Mouse (Mus musculus): ENCODE data around the gene Vax2. TPM values are rescaled to one million over a fixed set of nuclear protein-coding genes. Genes with fewer than 3 reads are reported as not detected.

Gene Vax2
- polyA plus RNA-seq, 1 experiment from 2014 or later = not detected

DNA sequence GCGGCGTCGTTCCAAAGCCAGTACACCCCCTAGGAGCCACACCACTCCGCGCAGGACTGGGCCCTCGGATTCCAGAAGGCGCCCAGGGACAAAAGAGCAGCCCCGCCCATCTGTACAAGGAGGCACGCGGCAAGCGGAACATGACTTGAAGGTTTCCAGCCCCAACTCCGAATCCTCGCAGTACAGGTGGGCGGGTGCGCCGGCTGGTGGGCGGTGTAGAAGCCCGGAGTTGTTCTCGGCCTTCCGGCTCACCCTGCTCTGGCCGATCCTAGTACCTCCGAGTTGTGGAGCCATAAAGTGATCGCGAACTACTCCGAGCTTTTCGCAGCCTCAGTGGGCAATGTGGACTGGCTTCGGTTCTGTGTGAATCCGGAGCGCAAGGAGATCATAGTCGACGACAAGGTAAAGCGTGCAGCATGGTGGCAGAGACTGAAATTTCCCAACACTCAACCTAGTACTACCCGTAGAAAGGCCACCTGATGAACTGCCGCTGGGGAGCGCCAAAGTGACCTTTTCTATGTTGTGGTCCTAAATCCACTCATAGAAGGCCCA is 51.9 kb downstream of the Vax2 start:
- Histone ChIP-seq H3K9me3 (ENCODE audit: low read length) (no peaks in the 10 kb centered on the region), H3K27me3 (ENCODE audit: insufficient read depth, low read length) (peaks cover 39% of the 10 kb centered on the region), H3K4me2 (ENCODE audit: low read depth, low read length) (peak overlapping the region; percentile 64), H3K4me1 (ENCODE audit: insufficient read depth) (peaks cover 8% of the 10 kb centered on the region), H3K4me3 (ENCODE audit: low read depth, low read length) (peak overlapping the region; percentile 20; the same call in 1 of the 2 replicates), H3K9ac (replicated peaks) (no peak overlapping the region; the same call in 1 of the 2 replicates), H3K36me3 (replicated peaks; ENCODE audit: insufficient read depth, low read length) (no peaks in the 10 kb centered on the region), H3K27ac (ENCODE audit: low read depth) (no peak overlapping the region)
- WGBS (ENCODE audit: insufficient replicate concordance) = 5% methylated on average over 35 of the region's 35 CpGs
- ATAC-seq (peak; percentile 76), DNase-seq (peak; percentile 30)
- no peak for TF ChIP-seq EP300 (IDR thresholded peaks at IDR 0.05; ENCODE audit: low read depth)
- peak; percentile 45 for TF ChIP-seq CTCF (IDR thresholded peaks at IDR 0.05; ENCODE audit: low read depth)

DNA sequence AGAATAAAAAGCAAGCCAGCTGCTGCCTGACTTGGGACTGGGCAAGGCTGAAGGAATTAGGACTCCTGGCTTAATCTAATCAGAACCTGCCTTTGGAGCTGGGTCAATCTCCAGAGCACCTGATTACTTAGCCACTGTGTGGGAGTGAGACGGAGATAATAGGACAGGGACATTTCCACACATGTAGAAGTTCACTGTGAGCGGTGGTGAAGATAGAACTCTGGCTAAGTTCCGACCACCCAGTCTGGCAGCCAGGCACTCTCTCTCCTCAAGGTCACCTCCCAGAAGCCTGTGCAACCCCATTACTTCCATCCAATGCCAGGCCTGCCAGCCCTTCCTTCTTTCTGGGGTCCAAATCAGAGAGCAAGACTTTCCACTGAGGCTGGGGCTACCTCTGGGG is 55.9 kb downstream of the Vax2 start:
- Histone ChIP-seq H3K36me3 (replicated peaks; ENCODE audit: insufficient read depth, low read length) (peaks cover 14% of the 10 kb centered on the region), H3K27ac (ENCODE audit: low read depth) (no peak overlapping the region), H3K4me2 (ENCODE audit: low read depth, low read length) (no peak overlapping the region), H3K9ac (replicated peaks) (no peak overlapping the region), H3K4me1 (ENCODE audit: insufficient read depth) (peaks cover 8% of the 10 kb centered on the region), H3K4me3 (ENCODE audit: low read depth, low read length) (no peak overlapping the region), H3K27me3 (ENCODE audit: insufficient read depth, low read length) (peaks cover 12% of the 10 kb centered on the region), H3K9me3 (ENCODE audit: low read length) (no peaks in the 10 kb centered on the region)
- DNase-seq = no peak
- WGBS (ENCODE audit: insufficient replicate concordance) = 73% methylated on average over 3 of the region's 3 CpGs
- no peak for ATAC-seq
- TF ChIP-seq CTCF (IDR thresholded peaks at IDR 0.05; ENCODE audit: low read depth) (no peak), EP300 (IDR thresholded peaks at IDR 0.05; ENCODE audit: low read depth) (no peak)

DNA sequence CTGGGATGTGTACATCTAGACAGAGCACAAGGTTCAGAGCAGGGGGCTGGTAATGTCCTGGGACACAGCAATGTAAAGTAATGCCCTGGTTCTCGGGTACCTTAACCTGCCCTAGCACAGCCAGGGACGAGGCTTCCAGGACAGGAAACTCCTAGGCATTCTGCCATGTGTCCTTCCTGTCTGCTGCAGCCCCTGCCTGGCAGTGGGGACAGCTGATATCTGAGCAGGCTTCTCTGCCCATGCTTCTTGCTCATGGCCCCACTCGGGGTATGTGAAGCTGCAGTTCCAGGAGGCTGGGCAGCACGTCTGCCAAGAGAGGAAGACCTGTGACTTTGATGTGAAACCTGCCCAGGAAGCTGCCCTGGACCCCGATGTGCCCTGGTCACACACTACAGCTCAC is 57.4 kb downstream of the Vax2 start:
- H3K27ac ChIP-seq (ENCODE audit: low read depth) = no peak overlapping the region
- no peak overlapping the region for H3K4me3 ChIP-seq (ENCODE audit: low read depth, low read length)
- peaks cover under 1% of the 10 kb centered on the region; the same call in 1 of the 2 replicates for H3K4me1 ChIP-seq (ENCODE audit: insufficient read depth)
- DNase-seq = no peak
- H3K4me2 ChIP-seq (ENCODE audit: low read depth, low read length) = no peak overlapping the region
- H3K9me3 ChIP-seq (ENCODE audit: low read length) = no peaks in the 10 kb centered on the region
- 0 out of 2 replicates have a peak, but pooled peaks cover 2% of the 10 kb centered on the region for H3K27me3 ChIP-seq (ENCODE audit: insufficient read depth, low read length)
- TF ChIP-seq CTCF (IDR thresholded peaks at IDR 0.05; ENCODE audit: low read depth) = no peak
- no peak overlapping the region for H3K9ac ChIP-seq (replicated peaks)
- WGBS (ENCODE audit: insufficient replicate concordance) = 56% methylated on average over 5 of the region's 5 CpGs
- ATAC-seq = 0 out of 2 replicates have a peak, but pooled peaks have one; percentile 43
- peaks cover 27% of the 10 kb centered on the region for H3K36me3 ChIP-seq (replicated peaks; ENCODE audit: insufficient read depth, low read length)

DNA sequence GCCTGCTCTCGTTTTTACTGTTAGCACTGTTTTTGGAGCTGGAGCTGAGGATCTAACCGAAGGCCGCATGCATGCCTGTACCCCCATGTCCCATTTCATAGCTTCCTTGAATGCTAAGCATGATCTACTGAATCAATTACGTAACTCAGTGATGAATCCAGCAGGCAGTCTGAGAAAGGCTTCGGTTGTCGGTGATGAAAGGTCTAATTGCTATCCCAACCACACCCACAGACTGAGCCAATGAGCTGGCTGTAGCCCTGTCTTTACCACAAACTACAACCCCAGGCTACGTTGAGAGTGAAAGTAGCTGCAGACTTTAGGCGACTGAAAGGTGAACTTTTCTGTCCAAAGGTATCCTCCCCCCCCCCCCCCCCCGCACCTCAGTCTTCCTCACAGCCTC is 63.1 kb downstream of the Vax2 start:
- peak overlapping the region; percentile 95 for H3K4me3 ChIP-seq (ENCODE audit: low read depth, low read length)
- ATAC-seq (peak; percentile 48), DNase-seq (peak; percentile 54)
- H3K9ac ChIP-seq (replicated peaks) = peak overlapping the region; percentile 98; the same call in 1 of the 2 replicates
- WGBS (ENCODE audit: insufficient replicate concordance) = 47% methylated on average over 9 of the region's 9 CpGs
- H3K27me3 ChIP-seq (ENCODE audit: insufficient read depth, low read length) = no peaks in the 10 kb centered on the region
- TF ChIP-seq EP300 (IDR thresholded peaks at IDR 0.05; ENCODE audit: low read depth) = no peak
- no peak for TF ChIP-seq CTCF (IDR thresholded peaks at IDR 0.05; ENCODE audit: low read depth)
- H3K9me3 ChIP-seq (ENCODE audit: low read length) = no peaks in the 10 kb centered on the region
- peak overlapping the region; percentile 90 for H3K27ac ChIP-seq (ENCODE audit: low read depth)
- peaks cover 28% of the 10 kb centered on the region for H3K36me3 ChIP-seq (replicated peaks; ENCODE audit: insufficient read depth, low read length)
- peaks cover 17% of the 10 kb centered on the region; the same call in 1 of the 2 replicates for H3K4me1 ChIP-seq (ENCODE audit: insufficient read depth)
- peak overlapping the region; percentile 89 for H3K4me2 ChIP-seq (ENCODE audit: low read depth, low read length)

DNA sequence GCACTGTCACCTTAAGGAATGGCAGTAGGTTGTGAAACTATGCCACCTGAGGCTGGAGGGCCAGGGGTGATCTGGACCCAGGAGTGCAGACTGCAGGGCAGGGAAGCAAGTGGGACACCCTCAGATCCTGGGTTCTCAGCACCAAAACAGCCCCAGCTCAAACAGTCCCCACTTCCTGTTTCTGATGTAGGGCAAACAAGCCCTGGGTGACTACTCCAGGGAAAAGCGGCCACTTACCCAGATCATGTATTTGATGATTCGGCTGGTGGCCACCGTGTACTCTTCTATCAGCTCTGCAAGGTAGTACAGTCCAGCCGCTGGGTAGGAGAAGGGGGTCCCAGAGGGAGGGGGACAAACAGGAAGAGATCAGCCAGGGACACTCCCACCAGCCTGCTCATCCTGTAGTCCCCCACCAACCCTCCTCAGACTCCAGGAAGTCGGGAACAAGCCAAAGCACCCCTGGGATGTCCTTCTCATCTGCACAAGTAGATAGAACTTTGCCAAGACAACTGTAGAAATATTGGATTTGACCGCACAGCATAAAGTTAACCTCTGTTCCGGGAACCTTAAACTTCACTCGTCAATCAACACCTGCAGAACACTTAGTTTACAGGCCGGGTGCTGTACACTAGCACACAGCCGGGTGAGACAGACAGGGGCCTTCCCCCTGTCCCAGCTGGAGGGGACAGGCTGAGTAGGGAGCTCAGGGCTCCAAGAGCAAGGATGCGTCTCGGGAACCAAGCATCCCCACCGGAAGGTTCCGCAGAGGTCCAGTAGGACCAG is 63.9 kb downstream of the Vax2 start:
- Histone ChIP-seq H3K9me3 (ENCODE audit: low read length) (no peaks in the 10 kb centered on the region), H3K36me3 (replicated peaks; ENCODE audit: insufficient read depth, low read length) (peaks cover 25% of the 10 kb centered on the region), H3K27me3 (ENCODE audit: insufficient read depth, low read length) (no peaks in the 10 kb centered on the region), H3K9ac (replicated peaks) (peak overlapping the region; percentile 98), H3K27ac (ENCODE audit: low read depth) (peak overlapping the region; percentile 90), H3K4me3 (ENCODE audit: low read depth, low read length) (peak overlapping the region; percentile 95), H3K4me2 (ENCODE audit: low read depth, low read length) (peak overlapping the region; percentile 89), H3K4me1 (ENCODE audit: insufficient read depth) (peaks cover 17% of the 10 kb centered on the region; the same call in 1 of the 2 replicates)
- TF ChIP-seq CTCF (IDR thresholded peaks at IDR 0.05; ENCODE audit: low read depth) (no peak), EP300 (IDR thresholded peaks at IDR 0.05; ENCODE audit: low read depth) (no peak)
- ATAC-seq (peak; percentile 28), DNase-seq (peak; percentile 34)
- 2% methylated on average over 14 of the region's 14 CpGs for WGBS (ENCODE audit: insufficient replicate concordance)

DNA sequence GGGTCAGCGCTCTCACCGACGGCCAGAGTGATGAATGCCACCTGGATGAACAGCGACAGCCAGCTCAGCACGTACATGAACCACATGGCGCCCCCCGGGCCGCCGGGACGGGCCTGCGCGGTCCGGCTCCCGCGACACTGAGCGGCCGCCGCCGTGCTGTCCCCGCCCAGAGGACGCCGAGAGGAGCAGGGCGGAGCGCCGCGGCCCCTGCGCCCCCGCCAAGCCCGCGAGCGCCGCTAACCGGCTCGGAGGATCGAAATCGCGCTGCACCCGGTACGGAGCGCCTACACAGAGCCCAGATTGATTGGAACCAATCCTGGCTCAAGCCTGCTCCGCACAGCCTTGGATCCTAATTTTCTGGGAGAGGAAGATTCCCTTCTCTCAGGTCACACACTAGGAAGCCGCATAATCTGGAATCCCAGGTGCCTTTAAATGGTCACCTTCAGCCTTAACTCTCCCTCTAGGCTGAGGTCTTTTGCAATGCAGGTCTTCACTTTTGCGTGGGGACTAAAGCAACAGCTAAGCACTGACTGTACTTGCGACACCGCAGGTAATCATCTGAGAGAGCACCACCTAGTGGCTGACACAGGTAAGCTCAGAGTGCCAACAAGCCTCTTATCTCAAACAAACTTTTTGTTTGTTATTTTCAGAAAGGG is 64.7 kb downstream of the Vax2 start, which contains the start of gene Tex261:
Tex261 (minus strand) TSS at position 176 of the 656 bp plus-strand sequence.
- Histone ChIP-seq H3K36me3 (replicated peaks; ENCODE audit: insufficient read depth, low read length) (peaks cover 21% of the 10 kb centered on the region), H3K9ac (replicated peaks) (peak within 1 kb of the TSS; percentile 98), H3K4me1 (ENCODE audit: insufficient read depth) (peaks cover 17% of the 10 kb centered on the region; the same call in 1 of the 2 replicates), H3K9me3 (ENCODE audit: low read length) (no peaks in the 10 kb centered on the region), H3K4me3 (ENCODE audit: low read depth, low read length) (peak within 1 kb of the TSS; percentile 95), H3K27me3 (ENCODE audit: insufficient read depth, low read length) (no peaks in the 10 kb centered on the region), H3K4me2 (ENCODE audit: low read depth, low read length) (peak within 1 kb of the TSS; percentile 89), H3K27ac (ENCODE audit: low read depth) (peak within 1 kb of the TSS; percentile 90)
- TF ChIP-seq CTCF (IDR thresholded peaks at IDR 0.05; ENCODE audit: low read depth) = peak; percentile 86
- no peak for TF ChIP-seq EP300 (IDR thresholded peaks at IDR 0.05; ENCODE audit: low read depth)
- DNase-seq (peak; percentile 92), ATAC-seq (peak; percentile 93)
- 5% methylated on average over 43 of the region's 45 CpGs for WGBS (ENCODE audit: insufficient replicate concordance)
